Mouse (Mus musculus) testis, postnatal 14 days (tissue): Measurements from ENCODE around the gene Slc24a1.

Experiments used
- DNase-seq: peaks from one replicate; pipeline ENCODE4 v3.0.0; 2021; ENCODE audit warnings: low spot score

Gene Slc24a1

DNA sequence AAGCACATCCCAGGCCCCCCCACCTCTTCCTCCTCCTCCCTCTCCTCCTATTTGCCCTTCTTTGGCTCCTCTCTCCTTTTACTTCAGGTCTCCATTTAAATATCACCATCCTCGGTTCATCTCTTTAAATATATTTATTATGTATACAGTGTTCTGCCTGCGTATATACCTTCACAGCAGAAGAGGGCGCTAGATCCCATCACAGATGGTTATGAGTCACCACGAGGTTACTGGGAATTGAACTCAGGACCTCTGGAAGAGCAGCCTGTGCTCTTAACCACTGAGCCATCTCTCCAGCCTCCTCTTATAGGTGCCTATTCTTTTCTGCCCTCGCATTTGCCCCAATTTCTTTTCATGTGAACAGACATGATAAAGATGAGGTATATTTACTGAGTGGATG lies 13.9 kb downstream of the Slc24a1 start:
- DNase-seq: no peak

- peak; percentile 40 for DNase-seq
Observed at GRCm38 (mm10) chr9:64936508-64936907, 14.9 kb downstream of the Slc24a1 start.

- DNase-seq: peak; percentile 52
Observed at GRCm38 (mm10) chr9:64934015-64934754, 17.2 kb downstream of the Slc24a1 start.

DNA sequence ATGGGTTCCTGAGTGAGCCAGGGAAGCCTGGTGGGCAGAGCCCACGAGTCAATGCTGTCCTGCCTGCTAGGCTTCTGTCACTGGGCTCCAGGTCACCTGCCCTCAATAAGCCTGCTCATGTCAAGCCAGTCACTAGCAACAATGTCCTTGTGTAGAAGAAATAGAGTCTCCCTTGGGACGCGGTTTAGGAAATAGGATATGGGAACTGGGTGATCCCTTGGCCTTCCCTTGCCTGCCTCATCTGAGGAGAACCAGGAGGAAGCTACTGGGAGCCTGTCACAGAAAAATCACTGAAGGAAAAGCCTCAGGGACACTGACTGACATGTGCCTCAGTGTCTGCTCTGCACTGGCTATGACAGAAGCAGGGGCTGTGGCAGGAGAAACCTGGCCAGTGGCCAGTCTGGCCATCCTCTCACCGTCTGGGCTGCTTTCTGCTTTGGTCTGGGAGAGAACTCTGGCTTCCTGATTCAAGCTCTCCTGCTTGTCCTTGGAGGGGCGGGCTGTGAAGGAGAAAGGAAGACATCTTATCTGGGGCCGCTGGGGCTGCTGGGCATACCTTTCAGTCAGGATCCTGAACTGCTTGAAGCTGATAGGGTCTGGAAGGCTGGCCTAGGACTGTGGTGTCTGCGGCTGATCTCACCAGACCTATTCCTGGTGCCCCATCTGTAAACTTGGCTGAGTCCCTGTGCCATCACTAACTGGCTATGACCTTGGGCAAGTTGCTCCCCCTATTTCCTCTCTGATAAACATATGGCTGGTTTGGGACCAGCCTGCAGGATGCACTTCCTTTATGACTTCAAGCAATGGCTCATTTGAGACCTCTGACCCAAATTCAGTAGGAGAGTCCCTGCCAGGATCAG lies 19.4 kb downstream of the Slc24a1 start:
- no peak for DNase-seq

DNA sequence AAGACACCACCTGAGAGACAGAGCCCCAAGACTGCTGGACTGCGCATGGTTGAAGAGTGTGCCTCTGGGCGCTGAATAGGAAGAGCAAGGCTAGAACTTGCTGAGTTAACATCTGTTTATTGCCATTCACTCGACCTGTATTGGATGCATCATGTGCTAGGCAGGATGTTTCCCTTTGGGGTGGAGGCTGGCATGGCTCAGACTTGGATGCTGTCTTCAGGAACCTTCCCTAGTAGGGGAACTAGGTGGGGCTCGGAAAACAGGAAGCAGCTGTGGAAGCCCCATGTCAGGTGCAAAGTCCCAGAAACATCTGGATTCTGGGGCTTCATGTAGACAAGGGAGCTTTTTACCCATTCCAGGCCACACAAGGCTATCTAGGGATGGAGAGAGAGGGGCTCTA lies 21.2 kb downstream of the Slc24a1 start:
- DNase-seq: no peak

- DNase-seq: no peak
Observed at GRCm38 (mm10) chr9:64926201-64926991, 25.0 kb downstream of the Slc24a1 start.

DNA sequence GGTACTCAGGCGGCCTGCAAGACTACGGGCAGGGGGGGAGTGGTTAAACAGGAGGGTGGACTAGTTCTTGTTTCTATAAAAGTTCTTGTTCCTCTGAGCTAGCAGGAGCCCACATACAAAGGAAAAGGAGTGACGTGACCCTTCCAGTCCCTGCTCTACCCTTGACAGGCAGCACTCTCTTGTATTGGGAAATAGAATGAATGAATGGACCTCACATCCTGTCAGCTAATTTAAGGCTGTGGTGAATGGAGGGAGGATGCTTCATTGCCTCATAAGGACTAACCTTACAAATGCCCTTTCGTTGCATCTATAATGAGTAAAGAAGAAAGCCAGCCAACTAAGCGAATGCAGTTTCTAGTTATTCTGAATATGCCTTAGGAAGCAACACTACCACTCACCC lies 25.6 kb downstream of the Slc24a1 start:
- no peak for DNase-seq

- peak; percentile 81 for DNase-seq
Observed at GRCm38 (mm10) chr9:64918560-64918959, 32.8 kb downstream of the Slc24a1 start.

GRCm38 (mm10) chr9:64914629-64915028 lies 36.8 kb downstream of the Slc24a1 start:
- no peak for DNase-seq

DNA sequence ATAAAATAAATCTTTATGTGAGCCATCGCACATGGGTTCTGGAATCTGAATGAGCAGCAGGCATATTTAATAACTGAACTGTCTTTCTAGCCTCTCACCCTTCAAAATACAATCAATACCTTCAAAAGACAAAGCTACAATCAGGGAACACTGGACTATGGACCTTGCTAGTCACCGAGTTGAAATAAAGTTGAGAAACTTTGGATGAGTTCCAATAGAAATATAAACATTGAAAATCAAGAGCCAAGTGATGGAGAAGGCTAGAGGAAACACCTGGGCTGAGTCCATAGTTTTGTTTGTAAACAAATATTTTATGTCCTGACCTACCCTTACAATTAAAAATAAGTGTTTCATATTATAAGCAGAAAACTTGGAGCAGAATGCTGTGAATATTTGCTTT lies 37.4 kb downstream of the Slc24a1 start:
- no peak for DNase-seq

DNA sequence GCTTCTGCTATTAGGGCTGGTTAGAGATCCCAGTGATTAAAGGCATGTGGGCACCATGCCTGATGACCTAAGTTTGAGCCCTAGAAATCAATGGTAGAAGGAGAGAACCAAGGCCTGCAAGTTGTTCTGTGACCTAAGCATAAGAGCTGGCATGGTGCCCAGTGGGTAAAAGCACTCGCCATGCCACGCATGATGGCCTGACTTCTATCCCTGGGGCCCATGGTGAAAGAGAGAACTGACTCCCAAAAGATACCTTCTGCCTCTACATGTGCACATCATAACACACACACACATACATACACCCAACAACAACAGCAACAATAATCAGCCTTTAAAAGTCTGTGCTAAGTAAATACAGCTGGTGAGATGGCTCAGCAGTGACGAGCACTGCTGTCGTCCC lies 38.0 kb downstream of the Slc24a1 start:
- no peak for DNase-seq

- DNase-seq: no peak
Observed at GRCm38 (mm10) chr9:64907441-64907840, 44.0 kb downstream of the Slc24a1 start.

DNA sequence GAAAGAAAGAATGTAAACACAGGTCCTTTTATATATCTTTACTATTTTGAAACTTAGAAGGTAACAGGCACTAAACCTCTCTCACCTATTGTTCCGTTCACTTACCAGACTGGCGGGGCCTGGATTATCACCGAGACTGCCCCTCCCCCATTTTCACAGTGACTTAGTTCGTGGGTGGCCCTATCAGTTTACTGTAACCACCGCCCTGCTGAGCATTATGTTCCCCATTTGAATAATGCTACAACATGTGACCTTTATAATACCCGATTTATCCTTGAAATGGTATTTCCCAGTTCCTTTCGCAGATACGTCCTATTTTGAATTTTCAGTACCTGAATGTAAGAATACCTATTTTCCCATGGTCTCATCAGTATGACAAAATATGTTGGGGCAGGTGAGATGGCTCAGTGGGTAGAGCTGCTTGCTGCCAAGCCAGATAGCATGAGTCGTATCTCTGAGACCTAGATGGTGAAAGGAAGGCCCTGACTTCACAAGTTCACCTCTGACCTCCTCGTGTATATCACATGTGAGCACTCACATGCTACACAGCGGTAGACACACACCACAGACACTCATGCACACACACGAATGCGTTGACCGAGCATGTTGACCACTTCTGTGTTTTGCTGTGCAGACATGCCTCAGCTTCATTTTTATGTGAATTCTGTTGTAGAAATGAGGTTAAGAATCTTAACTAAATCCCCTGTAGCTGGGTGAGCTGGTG lies 46.3 kb downstream of the Slc24a1 start:
- DNase-seq: no peak

- DNase-seq: peak; percentile 28
Observed at GRCm38 (mm10) chr9:64903386-64903785, 48.0 kb downstream of the Slc24a1 start.

- no peak for DNase-seq
Observed at GRCm38 (mm10) chr9:64902866-64903265, 48.5 kb downstream of the Slc24a1 start.

DNA sequence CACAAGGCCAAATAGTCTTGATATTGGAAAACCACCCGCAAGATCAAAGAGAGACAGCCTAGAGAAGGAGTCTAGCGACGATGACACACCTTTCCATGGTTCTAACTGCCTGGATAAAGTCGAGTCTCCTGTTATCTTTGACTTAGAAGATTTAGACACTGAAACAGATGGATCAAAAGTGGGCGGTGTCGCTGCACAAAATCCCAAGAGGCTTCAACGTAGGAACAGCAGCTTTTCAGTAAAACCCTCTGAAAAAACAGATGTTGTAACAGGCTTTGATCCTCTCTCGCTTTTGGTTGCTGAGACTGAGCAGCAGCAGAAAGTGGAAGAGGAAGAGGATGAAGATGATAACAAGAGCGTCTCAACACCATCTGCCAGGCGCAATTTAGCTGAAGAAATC lies 54.8 kb downstream of the Slc24a1 start:
- no peak for DNase-seq

DNA sequence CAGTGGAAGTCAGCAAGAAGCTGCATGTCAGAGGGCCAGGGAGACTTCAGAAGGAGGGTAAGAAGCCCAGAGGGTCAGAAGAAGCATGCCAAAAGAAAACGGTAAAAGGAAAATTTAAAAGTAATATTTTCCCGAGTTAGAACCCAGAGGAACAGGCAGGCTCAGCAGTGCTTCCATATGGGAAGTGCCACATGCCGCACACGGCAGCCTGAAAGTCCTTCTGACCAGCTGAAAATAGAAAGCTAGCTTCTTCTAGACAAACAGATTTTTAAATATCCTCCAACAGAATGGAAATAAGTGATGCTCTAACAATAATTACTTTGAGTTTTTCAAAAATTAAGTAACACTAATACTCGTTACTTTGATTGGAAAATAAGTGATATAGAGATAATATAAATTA lies 65.4 kb downstream of the Slc24a1 start:
- DNase-seq: no peak
